Mouse (Mus musculus): ENCODE measurements around the gene Csk. TPM values are rescaled to one million over a fixed set of nuclear protein-coding genes. Genes with fewer than 3 reads are reported as not detected.

The Csk gene
- total and polyA plus RNA-seq, 3 experiments: 118 to 332 (median 151) TPM

DNA sequence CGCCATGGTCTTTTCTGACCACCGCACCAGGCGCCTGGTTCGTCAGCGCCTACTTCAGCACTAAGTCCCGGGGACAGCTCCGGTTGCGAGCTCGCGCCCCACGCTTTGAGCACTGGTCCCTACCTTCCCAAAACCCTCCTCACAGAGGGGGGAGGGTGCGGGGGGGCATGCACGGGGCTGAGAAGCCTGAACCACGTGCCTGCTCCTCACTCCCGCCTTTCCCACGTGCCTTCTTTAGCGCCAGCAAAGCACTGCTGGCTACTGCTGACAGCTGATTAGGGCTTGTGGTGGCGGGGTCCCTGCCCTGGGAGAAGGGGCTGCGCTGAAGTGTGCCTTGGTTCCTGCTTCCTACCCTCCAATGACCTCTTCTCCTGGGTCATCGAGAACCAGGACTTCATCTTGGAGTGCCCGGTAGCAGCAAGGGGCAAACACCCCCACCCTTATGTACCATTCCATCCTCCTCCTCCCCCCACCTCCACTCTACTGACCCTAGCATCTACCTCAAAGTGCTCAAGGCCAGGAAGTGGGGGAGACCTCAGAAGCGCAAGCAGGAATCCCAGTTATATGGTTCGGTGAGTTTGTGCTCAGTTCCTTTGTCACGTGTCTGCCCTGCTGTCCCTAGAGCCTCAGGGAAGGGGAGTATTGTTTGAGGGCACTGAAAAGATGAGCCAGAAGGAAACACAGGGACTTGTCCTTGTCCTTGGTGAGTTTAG lies 47.1 kb downstream of the Csk start, which contains the start of gene Cplx3:
Gene Cplx3, minus strand, starts transcription at position 143 of the 713 bp plus-strand sequence.
- Histone ChIP-seq H3K27me3 (ENCODE audit: insufficient read depth, low read length) (peaks cover 66% of the 10 kb centered on the region), H3K36me3 (replicated peaks) (no peaks in the 10 kb centered on the region), H3K9me3 (replicated peaks) (no peaks in the 10 kb centered on the region), H3K4me1 (ENCODE audit: insufficient read depth, low read depth, low read length) (peaks cover 5% of the 10 kb centered on the region), H3K4me3 (ENCODE audit: low read depth, low read length) (no peak within 1 kb of the TSS)
- no peak for TF ChIP-seq POLR2AphosphoS5 (IDR thresholded peaks at IDR 0.05; ENCODE audit: insufficient replicate concordance, low read depth, low read length)
- no peak for TF ChIP-seq GATA1 (IDR thresholded peaks at IDR 0.05; ENCODE audit: borderline replicate concordance, low read length)
- no peak for TF ChIP-seq CTCF (IDR thresholded peaks at IDR 0.05; ENCODE audit: low read depth, low read length)
- no peak for TF ChIP-seq TAL1 (conservative IDR thresholded peaks at IDR 0.05; ENCODE audit: low read depth, low read length)
- no peak for TF ChIP-seq GATA2 (IDR thresholded peaks at IDR 0.05; ENCODE audit: borderline replicate concordance, low read depth, low read length)
- no peak for ATAC-seq (ENCODE audit: extremely low read depth, insufficient number of reproducible peaks, low FRiP score, poor library complexity, severe bottlenecking)
- peak; percentile 47 for DNase-seq (ENCODE audit: low spot score)

DNA sequence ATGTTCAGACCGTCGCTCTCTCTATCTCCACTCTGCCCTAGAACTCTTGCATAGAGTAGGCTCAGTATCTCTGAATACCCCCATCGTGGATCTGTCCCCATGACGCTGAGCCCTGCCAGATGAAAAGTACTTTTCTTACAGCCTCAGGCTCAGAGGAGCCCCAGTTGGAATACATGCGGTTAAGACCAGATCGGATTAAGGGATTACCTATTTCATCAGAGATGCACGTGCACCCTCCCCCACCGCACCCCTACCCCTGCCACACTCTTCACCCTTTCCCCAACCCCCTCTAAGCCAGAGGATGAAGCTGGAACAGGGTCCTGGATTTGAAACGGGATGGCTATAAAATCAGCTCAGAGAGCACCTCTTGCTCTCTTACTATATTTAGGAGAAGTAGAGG lies 47.9 kb downstream of the Csk start:
- TF ChIP-seq CTCF (IDR thresholded peaks at IDR 0.05; ENCODE audit: low read depth, low read length) (no peak), GATA2 (IDR thresholded peaks at IDR 0.05; ENCODE audit: borderline replicate concordance, low read depth, low read length) (no peak), POLR2AphosphoS5 (IDR thresholded peaks at IDR 0.05; ENCODE audit: insufficient replicate concordance, low read depth, low read length) (no peak), GATA1 (IDR thresholded peaks at IDR 0.05; ENCODE audit: borderline replicate concordance, low read length) (no peak), TAL1 (conservative IDR thresholded peaks at IDR 0.05; ENCODE audit: low read depth, low read length) (no peak)
- peaks cover 13% of the 10 kb centered on the region for H3K4me1 ChIP-seq (ENCODE audit: insufficient read depth, low read depth, low read length)
- H3K4me3 ChIP-seq (ENCODE audit: low read depth, low read length): no peak overlapping the region
- H3K27me3 ChIP-seq (ENCODE audit: insufficient read depth, low read length): peaks cover 61% of the 10 kb centered on the region
- no peaks in the 10 kb centered on the region for H3K9me3 ChIP-seq (replicated peaks)
- ATAC-seq (ENCODE audit: extremely low read depth, insufficient number of reproducible peaks, low FRiP score, poor library complexity, severe bottlenecking): no peak
- no peaks in the 10 kb centered on the region for H3K36me3 ChIP-seq (replicated peaks)
- no peak for DNase-seq (ENCODE audit: low spot score)

DNA sequence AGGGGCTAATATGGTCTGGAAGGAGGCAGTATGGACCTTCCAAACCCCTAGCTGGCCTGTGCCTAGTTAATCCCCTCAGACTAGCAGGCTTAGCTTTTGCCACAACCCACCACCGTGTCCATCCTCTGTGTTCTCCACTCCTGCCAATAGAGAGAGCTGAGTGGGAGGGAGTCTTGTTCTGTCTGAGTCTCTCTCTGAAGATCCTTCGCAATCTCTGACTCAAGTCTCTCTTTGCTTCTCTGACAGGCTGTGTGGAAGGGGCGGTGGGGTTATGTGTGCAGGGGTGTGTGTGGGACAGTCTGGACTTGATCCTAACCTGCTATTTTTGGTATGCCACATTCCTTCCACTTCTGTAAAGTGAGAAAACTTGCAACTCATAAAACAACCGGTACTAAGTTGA lies 48.6 kb downstream of the Csk start:
- no peak for DNase-seq (ENCODE audit: low spot score)
- no peak for TF ChIP-seq CTCF (IDR thresholded peaks at IDR 0.05; ENCODE audit: low read depth, low read length)
- TF ChIP-seq POLR2AphosphoS5 (IDR thresholded peaks at IDR 0.05; ENCODE audit: insufficient replicate concordance, low read depth, low read length): no peak
- TF ChIP-seq GATA2 (IDR thresholded peaks at IDR 0.05; ENCODE audit: borderline replicate concordance, low read depth, low read length): no peak
- TF ChIP-seq TAL1 (conservative IDR thresholded peaks at IDR 0.05; ENCODE audit: low read depth, low read length): no peak
- TF ChIP-seq GATA1 (IDR thresholded peaks at IDR 0.05; ENCODE audit: borderline replicate concordance, low read length): no peak
- no peaks in the 10 kb centered on the region for H3K36me3 ChIP-seq (replicated peaks)
- H3K27me3 ChIP-seq (ENCODE audit: insufficient read depth, low read length): peaks cover 54% of the 10 kb centered on the region
- no peak for ATAC-seq (ENCODE audit: extremely low read depth, insufficient number of reproducible peaks, low FRiP score, poor library complexity, severe bottlenecking)
- H3K4me3 ChIP-seq (ENCODE audit: low read depth, low read length): no peak overlapping the region
- H3K4me1 ChIP-seq (ENCODE audit: insufficient read depth, low read depth, low read length): peaks cover 19% of the 10 kb centered on the region
- no peaks in the 10 kb centered on the region for H3K9me3 ChIP-seq (replicated peaks)

DNA sequence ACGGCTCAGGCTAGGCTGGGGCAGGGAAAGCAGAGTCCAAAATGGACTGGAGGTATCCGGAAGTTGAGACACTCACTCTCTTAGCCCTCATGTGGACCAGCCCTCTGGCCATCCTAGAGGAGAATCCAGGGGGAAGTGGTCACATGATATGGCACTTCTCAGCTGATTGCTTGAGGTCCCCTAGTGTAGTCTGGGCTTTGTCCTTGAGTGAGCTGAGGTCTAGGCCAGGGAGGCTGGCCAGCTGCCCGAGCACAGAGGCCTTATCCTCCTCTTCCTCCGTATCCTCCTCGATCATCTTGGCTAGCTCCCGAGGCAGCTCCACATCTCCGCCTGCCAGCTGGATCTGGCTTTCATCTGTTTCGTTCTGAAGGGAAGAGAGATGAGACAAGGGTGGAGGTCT lies 51.3 kb downstream of the Csk start:
- no peaks in the 10 kb centered on the region for H3K9me3 ChIP-seq (replicated peaks)
- peaks cover 24% of the 10 kb centered on the region for H3K4me1 ChIP-seq (ENCODE audit: insufficient read depth, low read depth, low read length)
- ATAC-seq (ENCODE audit: extremely low read depth, insufficient number of reproducible peaks, low FRiP score, poor library complexity, severe bottlenecking) (no peak), DNase-seq (ENCODE audit: low spot score) (no peak)
- TF ChIP-seq POLR2AphosphoS5 (IDR thresholded peaks at IDR 0.05; ENCODE audit: insufficient replicate concordance, low read depth, low read length) (no peak), CTCF (IDR thresholded peaks at IDR 0.05; ENCODE audit: low read depth, low read length) (no peak), GATA1 (IDR thresholded peaks at IDR 0.05; ENCODE audit: borderline replicate concordance, low read length) (no peak), TAL1 (conservative IDR thresholded peaks at IDR 0.05; ENCODE audit: low read depth, low read length) (no peak), GATA2 (IDR thresholded peaks at IDR 0.05; ENCODE audit: borderline replicate concordance, low read depth, low read length) (no peak)
- H3K4me3 ChIP-seq (ENCODE audit: low read depth, low read length): no peak overlapping the region
- H3K36me3 ChIP-seq (replicated peaks): peaks cover under 1% of the 10 kb centered on the region
- H3K27me3 ChIP-seq (ENCODE audit: insufficient read depth, low read length): peaks cover 47% of the 10 kb centered on the region

DNA sequence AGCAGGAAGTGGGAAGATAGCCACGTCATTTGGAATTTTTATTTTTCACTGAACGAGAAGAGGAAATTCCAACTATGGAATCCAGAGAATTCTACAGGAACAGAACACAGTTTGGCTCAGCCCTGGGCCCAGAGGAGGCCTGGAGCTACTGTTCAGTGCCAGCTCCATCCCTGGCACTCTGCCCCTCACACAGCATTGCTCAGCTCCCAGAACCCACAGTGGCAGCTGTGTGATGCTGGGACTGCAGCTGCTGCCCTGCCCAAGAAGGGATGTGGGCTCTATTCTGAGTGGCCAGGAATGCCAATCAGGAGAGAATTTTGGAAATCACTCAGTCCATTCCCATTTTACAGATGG lies 52.1 kb downstream of the Csk start:
- peaks cover 6% of the 10 kb centered on the region for H3K36me3 ChIP-seq (replicated peaks)
- H3K4me1 ChIP-seq (ENCODE audit: insufficient read depth, low read depth, low read length): peaks cover 24% of the 10 kb centered on the region
- H3K27me3 ChIP-seq (ENCODE audit: insufficient read depth, low read length): peaks cover 40% of the 10 kb centered on the region
- ATAC-seq (ENCODE audit: extremely low read depth, insufficient number of reproducible peaks, low FRiP score, poor library complexity, severe bottlenecking) (no peak), DNase-seq (ENCODE audit: low spot score) (no peak)
- H3K4me3 ChIP-seq (ENCODE audit: low read depth, low read length): no peak overlapping the region
- TF ChIP-seq GATA1 (IDR thresholded peaks at IDR 0.05; ENCODE audit: borderline replicate concordance, low read length) (no peak), TAL1 (conservative IDR thresholded peaks at IDR 0.05; ENCODE audit: low read depth, low read length) (no peak), CTCF (IDR thresholded peaks at IDR 0.05; ENCODE audit: low read depth, low read length) (no peak), POLR2AphosphoS5 (IDR thresholded peaks at IDR 0.05; ENCODE audit: insufficient replicate concordance, low read depth, low read length) (no peak), GATA2 (IDR thresholded peaks at IDR 0.05; ENCODE audit: borderline replicate concordance, low read depth, low read length) (no peak)
- H3K9me3 ChIP-seq (replicated peaks): no peaks in the 10 kb centered on the region

DNA sequence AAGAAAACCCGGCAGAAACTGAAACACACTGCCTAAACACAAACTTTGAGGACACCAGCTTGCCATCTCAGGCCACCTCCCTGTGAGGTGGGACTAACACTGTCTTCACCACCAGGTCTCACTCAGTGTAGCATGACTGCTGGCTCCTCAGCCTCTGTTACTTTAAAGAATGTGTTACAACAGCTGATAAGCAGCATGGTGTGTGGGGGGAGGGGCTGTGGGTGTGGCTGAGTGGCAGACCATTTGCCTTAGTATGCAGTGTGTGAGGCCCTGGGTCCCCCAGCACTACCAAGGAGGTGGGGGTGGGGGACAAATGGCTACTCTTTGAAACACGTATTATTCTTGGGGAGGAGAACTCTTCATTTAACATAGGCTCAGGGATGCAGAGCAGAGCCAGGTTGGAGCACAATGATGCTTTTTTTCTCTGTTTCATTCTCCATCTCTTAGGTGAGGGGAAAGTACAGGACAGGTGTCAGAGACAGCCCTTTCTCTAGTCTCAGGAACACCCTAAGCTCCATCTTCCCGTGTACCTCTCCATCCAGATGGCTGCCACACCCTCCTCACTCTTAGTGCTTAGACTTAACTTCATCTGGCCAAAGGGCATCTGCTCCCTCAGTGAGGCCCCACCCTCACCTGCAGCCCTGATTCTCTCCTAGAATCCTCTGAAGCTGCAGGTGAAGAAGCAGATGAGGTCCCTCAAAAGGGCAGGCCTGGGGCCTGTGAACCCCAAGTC lies 52.6 kb downstream of the Csk start:
- peaks cover 9% of the 10 kb centered on the region for H3K36me3 ChIP-seq (replicated peaks)
- H3K27me3 ChIP-seq (ENCODE audit: insufficient read depth, low read length): peaks cover 34% of the 10 kb centered on the region
- DNase-seq (ENCODE audit: low spot score): no peak
- TF ChIP-seq POLR2AphosphoS5 (IDR thresholded peaks at IDR 0.05; ENCODE audit: insufficient replicate concordance, low read depth, low read length): no peak
- TF ChIP-seq TAL1 (conservative IDR thresholded peaks at IDR 0.05; ENCODE audit: low read depth, low read length): no peak
- no peak for TF ChIP-seq CTCF (IDR thresholded peaks at IDR 0.05; ENCODE audit: low read depth, low read length)
- no peak for TF ChIP-seq GATA2 (IDR thresholded peaks at IDR 0.05; ENCODE audit: borderline replicate concordance, low read depth, low read length)
- no peak for TF ChIP-seq GATA1 (IDR thresholded peaks at IDR 0.05; ENCODE audit: borderline replicate concordance, low read length)
- H3K4me1 ChIP-seq (ENCODE audit: insufficient read depth, low read depth, low read length): peaks cover 24% of the 10 kb centered on the region
- no peaks in the 10 kb centered on the region for H3K9me3 ChIP-seq (replicated peaks)
- no peak overlapping the region for H3K4me3 ChIP-seq (ENCODE audit: low read depth, low read length)
- peak; percentile 22; the same call in 1 of the 2 replicates for ATAC-seq (ENCODE audit: extremely low read depth, insufficient number of reproducible peaks, low FRiP score, poor library complexity, severe bottlenecking)

Data from G1E (cell line).